Mouse (Mus musculus) adrenal gland, adult 18-20 months (tissue): ENCODE measurements around the gene AY761184. TPM values are rescaled to one million over a fixed set of nuclear protein-coding genes. Genes with fewer than 3 reads are reported as not detected.
"Not testable (repeated sequence)": the region's sequence is repeated elsewhere in the genome, so short reads cannot be mapped to it uniquely, and the experiment has no call there.

Experiments used
- DNase-seq, 2 experiments: peaks; one replicate each; pipeline ENCODE4 v3.0.0; 2021 to 2022; ENCODE audit warnings: low spot score in 2 of 2
- long read RNA-seq, 2 experiments: library from polyadenylated mRNA; stranded (forward); transcript quantifications; one replicate each; pipeline ENCODE4 v2.0.0; 2021
- total RNA-seq, 2 experiments: library from RNA; stranded (reverse); gene quantifications; 1 replicate in 1 of 2; 2 replicates in 1 of 2; pipeline ENCODE4 v1.2.3; 2021

Gene AY761184
- not detected for total RNA-seq
- long read RNA-seq, experiment 1, result 0 reads
- long read RNA-seq, experiment 2, result 0 reads

GRCm38 (mm10) chr8:21703545-21703944, at the start of gene AY761184:
Gene AY761184 (minus strand): TSS chr8:21703645.
- DNase-seq, result not testable (repeated sequence)

- DNase-seq, result not testable (repeated sequence)
These were observed 37.9 kb downstream of the AY761184 start, which contains the start of gene Defa34 for GRCm38 (mm10) chr8:21665497-21665896. Gene Defa34 (plus strand): TSS chr8:21665797.

- not testable (repeated sequence) for DNase-seq
These were observed 48.0 kb downstream of the AY761184 start, which contains the start of gene Defa17 for GRCm38 (mm10) chr8:21655480-21655879. Gene Defa17 (plus strand): TSS chr8:21655780.

Other genes with a start within 250 kb of the AY761184 start
- gene Gm7849, start 247.1 kb downstream of the AY761184 start, total RNA-seq, result not detected
- gene Defa20, start 194.4 kb downstream of the AY761184 start, total RNA-seq, result not detected
- gene Defa32, start 174.6 kb downstream of the AY761184 start, total RNA-seq, result not detected
- not detected for gene Defa37, start 138.3 kb downstream of the AY761184 start, total RNA-seq
- gene Defa28, start 120.6 kb downstream of the AY761184 start, total RNA-seq, result not detected
- not detected for gene Gm7861, start 109.1 kb downstream of the AY761184 start, total RNA-seq
- gene Defa26, start 85.5 kb downstream of the AY761184 start, total RNA-seq, result not detected
- not detected for gene Defa17, start 47.9 kb downstream of the AY761184 start, total RNA-seq
- gene Defa34, start 37.8 kb downstream of the AY761184 start, total RNA-seq, result not detected
- not detected for gene Defa24, start 30.8 kb upstream of the AY761184 start, total RNA-seq
- not detected for gene Defb50, start 119.9 kb upstream of the AY761184 start, total RNA-seq
- gene Defb2, start 136.3 kb upstream of the AY761184 start, total RNA-seq, result not detected
- gene Defb10, start 155.3 kb upstream of the AY761184 start, total RNA-seq, result not detected
- not detected for gene Defb9, start 181.8 kb upstream of the AY761184 start, total RNA-seq
- not detected for gene Defb11, start 202.8 kb upstream of the AY761184 start, total RNA-seq
- gene Defb15, start 229.1 kb upstream of the AY761184 start, total RNA-seq, result not detected
- not detected for gene Defb35, start 234.7 kb upstream of the AY761184 start, total RNA-seq
- gene Defb13, start 243.1 kb upstream of the AY761184 start, total RNA-seq, result not detected